18 mouse cellular contexts compared by ENCODE assay signal in the genomic region with DNA sequence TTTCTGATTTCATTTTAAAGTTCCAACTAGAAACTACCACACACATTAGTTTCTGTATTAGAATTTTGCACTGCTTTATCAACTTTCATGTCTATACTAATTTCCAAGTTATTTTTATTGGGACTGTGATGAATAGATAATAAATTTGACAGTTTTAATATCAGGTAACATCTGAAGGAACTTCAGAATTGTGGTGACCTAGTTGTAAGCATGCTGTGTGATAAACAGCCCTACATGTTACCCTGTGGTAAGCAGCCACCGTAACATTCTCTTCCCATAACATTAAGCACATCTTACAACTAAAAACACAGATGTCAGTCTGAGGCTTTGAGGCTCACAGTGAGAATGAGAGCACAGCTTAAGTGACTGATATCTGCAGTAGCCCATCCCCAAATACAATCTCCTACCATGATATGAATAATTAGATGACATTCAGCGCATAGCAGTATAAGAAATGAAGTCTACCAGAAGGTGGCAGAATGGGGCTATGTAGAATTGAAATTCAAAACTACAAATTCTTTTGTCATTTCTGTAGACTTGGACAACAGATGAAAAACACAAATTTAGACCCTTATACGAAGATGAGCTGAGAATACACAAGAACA. TPM values are rescaled to one million over a fixed set of nuclear protein-coding genes. Genes with fewer than 3 reads are reported as not detected.
DNase-seq lines count a peak whose midpoint lies in the region; ATAC-seq and TF ChIP-seq lines count a peak whose summit lies in the region.
"Had no signal": no experiment of that assay in that cellular context is flagged by ENCODE, and none has a peak within 500 bp of the region (broad histone marks: within the 10 kb centered on the region; RNA-seq: fewer than 3 reads in every experiment).

No protein-coding gene starts in this region.

- ATAC-seq in frontal cortex, adult (ENCODE audit: low TSS enrichment): peak; percentile 78
- ATAC-seq in liver, embryonic 14.5 days (ENCODE audit: insufficient read depth): no peak
- peak; percentile 61; the same call in 1 of the 2 replicates for ATAC-seq in G1E (ENCODE audit: extremely low read depth, insufficient number of reproducible peaks, low FRiP score, poor library complexity, severe bottlenecking)
- no peak for ATAC-seq in heart, embryonic 12.5 days (ENCODE audit: insufficient number of reproducible peaks, low FRiP score)
- ATAC-seq: hindbrain, embryonic 16.5 days had no signal

- WGBS in liver, embryonic 14.5 days (ENCODE audit: insufficient replicate concordance): 47% methylated on average over 3 of the region's 3 CpGs
- WGBS in heart, embryonic 12.5 days: 85% methylated on average over 3 of the region's 3 CpGs

- H3K9ac ChIP-seq in liver, embryonic 14.5 days (replicated peaks): no peak overlapping the region
- no peak overlapping the region for H3K9ac ChIP-seq in heart, embryonic 12.5 days
- H3K9ac ChIP-seq: embryonic facial prominence, embryonic 12.5 days; heart, embryonic 13.5 days; liver, embryonic 15.5 days; neural tube, embryonic 15.5 days; stomach, embryonic 15.5 days had no signal

- no peak overlapping the region for H3K27ac ChIP-seq in liver, embryonic 14.5 days
- no peak overlapping the region for H3K27ac ChIP-seq in heart, embryonic 12.5 days (ENCODE audit: poor library complexity, severe bottlenecking)
- H3K27ac ChIP-seq: embryonic facial prominence, embryonic 12.5 days; heart, embryonic 13.5 days; liver, embryonic 15.5 days; neural tube, embryonic 15.5 days; stomach, embryonic 15.5 days had no signal

- TF ChIP-seq EP300 in liver, embryonic 14.5 days (IDR thresholded peaks at IDR 0.05; ENCODE audit: low read depth): no peak

- no peak overlapping the region for H3K4me3 ChIP-seq in liver, embryonic 14.5 days (ENCODE audit: insufficient read depth in 1 of 2, low read depth in 2 of 2, low read length in 2 of 2)
- H3K4me3 ChIP-seq in G1E (ENCODE audit: low read depth, low read length): no peak overlapping the region
- no peak overlapping the region for H3K4me3 ChIP-seq in heart, embryonic 12.5 days
- H3K4me3 ChIP-seq: embryonic facial prominence, embryonic 12.5 days; heart, embryonic 13.5 days; liver, embryonic 15.5 days; neural tube, embryonic 15.5 days; stomach, embryonic 15.5 days had no signal

- peak; percentile 42; the same call in 1 of the 2 replicates for TF ChIP-seq CTCF in liver, embryonic 14.5 days (IDR thresholded peaks at IDR 0.05; ENCODE audit: low read depth)
- TF ChIP-seq CTCF in G1E (IDR thresholded peaks at IDR 0.05; ENCODE audit: low read depth, low read length): no peak

- peaks cover 0 to 8% of the 10 kb centered on the region in 2 experiments; a peak in 3 of 4 replicates for H3K4me1 ChIP-seq in liver, embryonic 14.5 days (replicated peaks; ENCODE audit: control insufficient read depth in 2 of 2, insufficient read depth in 2 of 2, low read length in 1 of 2)
- peaks cover 10% of the 10 kb centered on the region for H3K4me1 ChIP-seq in G1E (ENCODE audit: insufficient read depth, low read depth, low read length)
- H3K4me1 ChIP-seq in heart, embryonic 12.5 days (replicated peaks): peaks cover 3% of the 10 kb centered on the region; the same call in 1 of the 2 replicates
- H3K4me1 ChIP-seq: embryonic facial prominence, embryonic 12.5 days; heart, embryonic 13.5 days; neural tube, embryonic 15.5 days; stomach, embryonic 15.5 days had no signal

- no peak overlapping the region for H3K4me2 ChIP-seq in liver, embryonic 14.5 days (ENCODE audit: low read depth)
- no peak overlapping the region for H3K4me2 ChIP-seq in heart, embryonic 12.5 days
- H3K4me2 ChIP-seq: embryonic facial prominence, embryonic 12.5 days; heart, embryonic 13.5 days; liver, embryonic 15.5 days; neural tube, embryonic 15.5 days; stomach, embryonic 15.5 days had no signal

- no peaks in the 10 kb centered on the region for H3K9me3 ChIP-seq in liver, embryonic 14.5 days (ENCODE audit: control insufficient read depth, low read length)
- no peaks in the 10 kb centered on the region for H3K9me3 ChIP-seq in G1E (replicated peaks)
- H3K9me3 ChIP-seq in heart, embryonic 12.5 days (replicated peaks): no peaks in the 10 kb centered on the region
- H3K9me3 ChIP-seq: embryonic facial prominence, embryonic 12.5 days; heart, embryonic 13.5 days; liver, embryonic 15.5 days; neural tube, embryonic 15.5 days; stomach, embryonic 15.5 days had no signal

- no peak for DNase-seq in frontal cortex, postnatal 25 days (ENCODE audit: low spot score in 2 of 2)
- DNase-seq in liver, embryonic 14.5 days (ENCODE audit: low read depth in 3 of 3, low spot score in 3 of 3): no peak
- DNase-seq in liver: no peak
- no peak for DNase-seq in G1E (ENCODE audit: low spot score)
- peak; percentile 37 for DNase-seq in lung, postnatal 36 days
- DNase-seq in right cerebral cortex, adult 2 months (ENCODE audit: low spot score in 2 of 2): no peak
- DNase-seq: adrenal gland, postnatal 36 days; cerebellum, adult 18-20 months; kidney, postnatal 4 days; thymus, postnatal 4 days had no signal

- no peaks in the 10 kb centered on the region for H3K36me3 ChIP-seq in liver, embryonic 14.5 days (replicated peaks; ENCODE audit: control insufficient read depth, insufficient read depth, low read depth)
- H3K36me3 ChIP-seq in G1E (replicated peaks): peaks cover 27% of the 10 kb centered on the region
- H3K36me3 ChIP-seq in heart, embryonic 12.5 days: peaks cover 10% of the 10 kb centered on the region; the same call in 1 of the 2 replicates
- H3K36me3 ChIP-seq: liver, embryonic 15.5 days; neural tube, embryonic 15.5 days; stomach, embryonic 15.5 days had no signal

- no peaks in the 10 kb centered on the region for H3K27me3 ChIP-seq in liver, embryonic 14.5 days (ENCODE audit: control insufficient read depth, insufficient read depth, low read length)
- H3K27me3 ChIP-seq in G1E (ENCODE audit: insufficient read depth, low read length): no peaks in the 10 kb centered on the region
- H3K27me3 ChIP-seq in heart, embryonic 12.5 days (replicated peaks): no peaks in the 10 kb centered on the region
- H3K27me3 ChIP-seq: embryonic facial prominence, embryonic 12.5 days; heart, embryonic 13.5 days; liver, embryonic 15.5 days; neural tube, embryonic 15.5 days; stomach, embryonic 15.5 days had no signal

RNA-seq across cellular contexts. Expression of gene Prkacb, which starts 20.5 kb away (rescaled TPM):
- polyA plus RNA-seq in liver, embryonic 14.5 days (2012; rRNA removed): 4.8 and 6.1 TPM in 2 replicates
- 10.9 and 12.5 TPM in 2 replicates for polyA plus RNA-seq in liver, embryonic 14.5 days (2014; fragmentation: Nextera tagmentation; extraction: Ambion mirVana)
- total RNA-seq in G1E (2014; fragmentation: Nextera tagmentation) (91.3 and 102 TPM in 2 replicates), G1E (2017) (146 and 165 TPM in 2 replicates)
- 12.0 and 13.5 TPM in 2 replicates for polyA plus RNA-seq in G1E (2012)
- polyA plus RNA-seq in heart, embryonic 12.5 days (2016; fragmentation: Nextera tagmentation; extraction: Ambion mirVana): 64.8 and 66.0 TPM in 2 replicates

RNA-seq across cellular contexts. Expression of gene Ttll7, which starts 59.9 kb away (rescaled TPM):
- 0.23 and 0.34 TPM in 2 replicates for polyA plus RNA-seq in liver, embryonic 14.5 days (2012; rRNA removed)
- polyA plus RNA-seq in liver, embryonic 14.5 days (2014; fragmentation: Nextera tagmentation; extraction: Ambion mirVana): 0.47 and 0.48 TPM in 2 replicates
- total RNA-seq in G1E (2014; fragmentation: Nextera tagmentation) (not detected in 2 replicates), G1E (2017) (0.06 and 0.38 TPM in 2 replicates)
- not detected in 2 replicates for polyA plus RNA-seq in G1E (2012)
- polyA plus RNA-seq in heart, embryonic 12.5 days (2016; fragmentation: Nextera tagmentation; extraction: Ambion mirVana): 2.5 and 3.4 TPM in 2 replicates

Comparison
In these comparisons a context has a peak if more than half of its experiments do, and no peak if none do; other contexts are left out.
1. ATAC-seq: peak in frontal cortex, adult (single experiment) and G1E (single experiment); none in liver, embryonic 14.5 days (single experiment) and heart, embryonic 12.5 days (single experiment).